Mouse (Mus musculus): ENCODE data around the gene Tmem108. TPM values are rescaled to one million over a fixed set of nuclear protein-coding genes. Genes with fewer than 3 reads are reported as not detected.

The Tmem108 gene
- polyA plus RNA-seq, 1 experiment from 2014 or later = 9.6 TPM

GRCm38 (mm10) chr9:103626156-103626555 is 135.5 kb downstream of the Tmem108 start:
- no peak overlapping the region for H3K27ac ChIP-seq
- H3K4me1 ChIP-seq = no peaks in the 10 kb centered on the region
- WGBS = 78% methylated on average over 4 of the region's 4 CpGs
- H3K4me3 ChIP-seq = no peak overlapping the region
- no peaks in the 10 kb centered on the region for H3K27me3 ChIP-seq
- H3K9ac ChIP-seq = no peak overlapping the region
- no peak overlapping the region for H3K4me2 ChIP-seq
- H3K9me3 ChIP-seq = no peaks in the 10 kb centered on the region
- no peaks in the 10 kb centered on the region for H3K36me3 ChIP-seq
- no peak for ATAC-seq (ENCODE audit: insufficient number of reproducible peaks, insufficient read depth, low FRiP score, low TSS enrichment, low read depth)

- Histone ChIP-seq H3K9ac (no peak overlapping the region), H3K27me3 (no peaks in the 10 kb centered on the region), H3K4me3 (no peak overlapping the region), H3K9me3 (no peaks in the 10 kb centered on the region), H3K36me3 (no peaks in the 10 kb centered on the region), H3K4me1 (no peaks in the 10 kb centered on the region), H3K4me2 (no peak overlapping the region), H3K27ac (no peak overlapping the region)
- WGBS = 46% methylated on average over 1 of the region's 1 CpGs
- ATAC-seq (ENCODE audit: insufficient number of reproducible peaks, insufficient read depth, low FRiP score, low TSS enrichment, low read depth) = no peak
These were observed 137.0 kb downstream of the Tmem108 start for GRCm38 (mm10) chr9:103624649-103625048.

GRCm38 (mm10) chr9:103623560-103624316 is 137.9 kb downstream of the Tmem108 start:
- Histone ChIP-seq H3K27me3 (no peaks in the 10 kb centered on the region), H3K27ac (no peak overlapping the region), H3K9ac (no peak overlapping the region), H3K4me1 (no peaks in the 10 kb centered on the region), H3K4me3 (no peak overlapping the region), H3K9me3 (no peaks in the 10 kb centered on the region), H3K36me3 (no peaks in the 10 kb centered on the region), H3K4me2 (no peak overlapping the region)
- no peak for ATAC-seq (ENCODE audit: insufficient number of reproducible peaks, insufficient read depth, low FRiP score, low TSS enrichment, low read depth)
- 71% methylated on average over 19 of the region's 19 CpGs for WGBS

- 88% methylated on average over 5 of the region's 5 CpGs for WGBS
- Histone ChIP-seq H3K9ac (no peak overlapping the region), H3K4me3 (no peak overlapping the region), H3K4me2 (no peak overlapping the region), H3K9me3 (no peaks in the 10 kb centered on the region), H3K27me3 (no peaks in the 10 kb centered on the region), H3K27ac (no peak overlapping the region), H3K36me3 (no peaks in the 10 kb centered on the region), H3K4me1 (no peaks in the 10 kb centered on the region)
- no peak for ATAC-seq (ENCODE audit: insufficient number of reproducible peaks, insufficient read depth, low FRiP score, low TSS enrichment, low read depth)
These were observed 138.6 kb downstream of the Tmem108 start for GRCm38 (mm10) chr9:103622988-103623387.

- H3K9me3 ChIP-seq = no peaks in the 10 kb centered on the region
- H3K4me1 ChIP-seq = no peaks in the 10 kb centered on the region
- no peaks in the 10 kb centered on the region for H3K36me3 ChIP-seq
- no peak overlapping the region for H3K9ac ChIP-seq
- ATAC-seq (ENCODE audit: insufficient number of reproducible peaks, insufficient read depth, low FRiP score, low TSS enrichment, low read depth) = no peak
- H3K4me2 ChIP-seq = no peak overlapping the region
- H3K4me3 ChIP-seq = no peak overlapping the region
- H3K27ac ChIP-seq = no peak overlapping the region
- no peaks in the 10 kb centered on the region for H3K27me3 ChIP-seq
- 92% methylated on average over 2 of the region's 2 CpGs for WGBS
These were observed 139.8 kb downstream of the Tmem108 start for GRCm38 (mm10) chr9:103621870-103622269.

GRCm38 (mm10) chr9:103620517-103621212 is 141.0 kb downstream of the Tmem108 start:
- H3K27ac ChIP-seq = no peak overlapping the region
- no peaks in the 10 kb centered on the region for H3K27me3 ChIP-seq
- no peaks in the 10 kb centered on the region for H3K36me3 ChIP-seq
- no peak for ATAC-seq (ENCODE audit: insufficient number of reproducible peaks, insufficient read depth, low FRiP score, low TSS enrichment, low read depth)
- H3K9ac ChIP-seq = no peak overlapping the region
- H3K9me3 ChIP-seq = no peaks in the 10 kb centered on the region
- H3K4me3 ChIP-seq = no peak overlapping the region
- WGBS = 91% methylated on average over 8 of the region's 8 CpGs
- H3K4me2 ChIP-seq = no peak overlapping the region
- no peaks in the 10 kb centered on the region for H3K4me1 ChIP-seq

- H3K4me3 ChIP-seq = no peak overlapping the region
- no peak for ATAC-seq (ENCODE audit: insufficient number of reproducible peaks, insufficient read depth, low FRiP score, low TSS enrichment, low read depth)
- H3K27me3 ChIP-seq = no peaks in the 10 kb centered on the region
These were observed 147.4 kb downstream of the Tmem108 start for GRCm38 (mm10) chr9:103614260-103614659.

GRCm38 (mm10) chr9:103608161-103609058 is 153.2 kb downstream of the Tmem108 start:
- Histone ChIP-seq H3K9ac (no peak overlapping the region), H3K4me1 (peaks cover 5% of the 10 kb centered on the region; the same call in 1 of the 2 replicates), H3K27ac (no peak overlapping the region), H3K4me3 (no peak overlapping the region), H3K27me3 (no peaks in the 10 kb centered on the region), H3K36me3 (no peaks in the 10 kb centered on the region), H3K4me2 (no peak overlapping the region), H3K9me3 (0 out of 2 replicates have a peak, but pooled peaks cover 4% of the 10 kb centered on the region)
- ATAC-seq (ENCODE audit: insufficient number of reproducible peaks, insufficient read depth, low FRiP score, low TSS enrichment, low read depth) = no peak
- WGBS = 90% methylated on average over 13 of the region's 13 CpGs

More at GRCm38 (mm10) chr9:103614260-103614659, 147.4 kb downstream of the Tmem108 start:
- Histone ChIP-seq H3K9ac (no peak overlapping the region), H3K9me3 (0 out of 2 replicates have a peak, but pooled peaks cover 4% of the 10 kb centered on the region), H3K36me3 (no peaks in the 10 kb centered on the region), H3K4me2 (no peak overlapping the region), H3K27ac (no peak overlapping the region), H3K4me1 (no peaks in the 10 kb centered on the region)
- WGBS = 86% methylated on average over 4 of the region's 4 CpGs

GRCm38 (mm10) chr9:103606056-103606455 is 155.6 kb downstream of the Tmem108 start:
- H3K4me1 ChIP-seq = peaks cover 5% of the 10 kb centered on the region; the same call in 1 of the 2 replicates
- H3K27ac ChIP-seq = no peak overlapping the region
- 0 out of 2 replicates have a peak, but pooled peaks cover under 1% of the 10 kb centered on the region for H3K9me3 ChIP-seq
- H3K27me3 ChIP-seq = no peaks in the 10 kb centered on the region
- ATAC-seq (ENCODE audit: insufficient number of reproducible peaks, insufficient read depth, low FRiP score, low TSS enrichment, low read depth) = no peak
- H3K4me2 ChIP-seq = no peak overlapping the region
- H3K4me3 ChIP-seq = no peak overlapping the region
- H3K9ac ChIP-seq = no peak overlapping the region
- H3K36me3 ChIP-seq = no peaks in the 10 kb centered on the region
- WGBS = 51% methylated on average over 1 of the region's 1 CpGs

- Histone ChIP-seq H3K36me3 (no peaks in the 10 kb centered on the region), H3K4me3 (no peak overlapping the region), H3K4me1 (peaks cover 5% of the 10 kb centered on the region; the same call in 1 of the 2 replicates), H3K9me3 (no peaks in the 10 kb centered on the region), H3K4me2 (no peak overlapping the region), H3K27ac (no peak overlapping the region), H3K9ac (no peak overlapping the region), H3K27me3 (no peaks in the 10 kb centered on the region)
- no peak for ATAC-seq (ENCODE audit: insufficient number of reproducible peaks, insufficient read depth, low FRiP score, low TSS enrichment, low read depth)
- 71% methylated on average over 6 of the region's 6 CpGs for WGBS
These were observed 157.8 kb downstream of the Tmem108 start for GRCm38 (mm10) chr9:103603792-103604191.

- H3K9ac ChIP-seq = no peak overlapping the region
- no peaks in the 10 kb centered on the region for H3K9me3 ChIP-seq
- peaks cover 10% of the 10 kb centered on the region; the same call in 1 of the 2 replicates for H3K4me1 ChIP-seq
- ATAC-seq (ENCODE audit: insufficient number of reproducible peaks, insufficient read depth, low FRiP score, low TSS enrichment, low read depth) = no peak
- H3K4me3 ChIP-seq = no peak overlapping the region
- H3K4me2 ChIP-seq = no peak overlapping the region
- H3K27ac ChIP-seq = no peak overlapping the region
- H3K27me3 ChIP-seq = no peaks in the 10 kb centered on the region
- no peaks in the 10 kb centered on the region for H3K36me3 ChIP-seq
- WGBS = 92% methylated on average over 4 of the region's 4 CpGs
These were observed 159.8 kb downstream of the Tmem108 start for GRCm38 (mm10) chr9:103601878-103602277.

Measured in embryonic facial prominence, embryonic 13.5 days (tissue).